Mouse (Mus musculus) kidney, postnatal 0 days (tissue): ENCODE results near the gene Tmem151b. TPM values are rescaled to one million over a fixed set of nuclear protein-coding genes. Genes with fewer than 3 reads are reported as not detected.
A peak's percentile ranks its signal among the peaks of the same experiment; 100 is the strongest.

Source experiments
- ATAC-seq: fragments of 200-750 bp; cut with Nextera tagmentation; replicated peaks from 2 replicates; pipeline ENCODE4 v1.8.0; 2017; ENCODE audit warnings: low read depth, moderate number of reproducible peaks, moderate TSS enrichment, moderate library complexity; ENCODE audit not compliant: low FRiP score
- DNase-seq: peaks from one replicate; pipeline ENCODE4 v3.0.0-alpha.2; 2016; ENCODE audit warnings: low spot score
- H3K27ac ChIP-seq: fragments of 300-500 bp; sonication (generic); 2 replicates; pipeline ENCODE4 v1.5.1; 2014; ENCODE audit warnings: mild to moderate bottlenecking
- H3K27me3 ChIP-seq: fragments of 300-500 bp; sonication (generic); 2 replicates; pipeline ENCODE4 v1.6.1; 2014; ENCODE audit warnings: low read length, mixed read lengths; ENCODE audit not compliant: insufficient read depth
- H3K36me3 ChIP-seq: fragments of 300-500 bp; sonication (generic); 2 replicates; pipeline ENCODE4 v1.6.1; 2014; ENCODE audit warnings: low read length, mixed read lengths; ENCODE audit not compliant: insufficient read depth
- H3K4me1 ChIP-seq: fragments of 300-500 bp; sonication (generic); replicated peaks from 2 replicates; pipeline ENCODE4 v1.6.1; 2014; ENCODE audit warnings: antibody characterized with exemption, low read length, mixed read lengths; ENCODE audit not compliant: insufficient read depth
- H3K4me2 ChIP-seq: fragments of 300-500 bp; sonication (generic); 2 replicates; pipeline ENCODE4 v1.6.1; 2014; ENCODE audit warnings: mild to moderate bottlenecking, low read length, moderate library complexity, mixed read lengths
- H3K4me3 ChIP-seq: fragments of 300-500 bp; sonication (generic); replicated peaks from 2 replicates; pipeline ENCODE4 v1.5.1; 2014; ENCODE audit warnings: low read depth, low read length
- H3K9ac ChIP-seq: fragments of 300-500 bp; sonication (generic); 2 replicates; pipeline ENCODE4 v1.6.1; 2014; ENCODE audit warnings: low read depth, low read length
- H3K9me3 ChIP-seq: fragments of 300-500 bp; sonication (generic); replicated peaks from 2 replicates; pipeline ENCODE4 v1.6.1; 2016; ENCODE audit warnings: low read length, inconsistent platforms, mixed read lengths
- CTCF ChIP-seq: IDR thresholded peaks from 2 replicates; pipeline ENCODE4 v1.5.1; 2016; ENCODE audit warnings: antibody characterized with exemption, low read depth, mild to moderate bottlenecking, moderate library complexity
- WGBS: fragments of 180-500 bp; shearing (Covaris S2); extraction: QIAGEN DNeasy Blood & Tissue Kit; methylation state at CpG from one replicate; pipeline ENCODE4 v1.1.7; 2014; 5-methylcytosine and 5-hydroxymethylcytosine counted together
- polyA plus RNA-seq: library from polyadenylated mRNA; unstranded; fragments of >200 nt; fragmentation: Nextera tagmentation; extraction: Ambion mirVana; gene quantifications from 2 replicates; pipeline ENCODE4 v1.2.1, GENCODE M21; 2015

Tmem151b gene
- polyA plus RNA-seq, 1 experiment from 2014 or later = 1.5 TPM

GRCm38 (mm10) chr17:45559732-45560525 is 10.5 kb upstream of the Tmem151b start:
- 0 out of 2 replicates have a peak, but pooled peaks cover 3% of the 10 kb centered on the region for H3K36me3 ChIP-seq
- no peak overlapping the region for H3K4me3 ChIP-seq
- no peak for DNase-seq
- peaks cover 12% of the 10 kb centered on the region for H3K4me1 ChIP-seq
- H3K27me3 ChIP-seq = no peaks in the 10 kb centered on the region
- no peak overlapping the region for H3K4me2 ChIP-seq
- ATAC-seq = no peak
- no peak for TF ChIP-seq CTCF
- WGBS = 86% methylated on average over 15 of the region's 15 CpGs
- H3K27ac ChIP-seq = no peak overlapping the region
- no peaks in the 10 kb centered on the region for H3K9me3 ChIP-seq
- H3K9ac ChIP-seq = no peak overlapping the region

- Histone ChIP-seq H3K27me3 (no peaks in the 10 kb centered on the region), H3K4me2 (0 out of 2 replicates have a peak overlapping the region, but pooled peaks have one; percentile 92), H3K36me3 (0 out of 2 replicates have a peak, but pooled peaks cover 3% of the 10 kb centered on the region), H3K4me1 (peaks cover 4% of the 10 kb centered on the region; the same call in 1 of the 2 replicates), H3K4me3 (no peak overlapping the region), H3K27ac (no peak overlapping the region), H3K9me3 (no peaks in the 10 kb centered on the region), H3K9ac (no peak overlapping the region)
- ATAC-seq (no peak), DNase-seq (no peak)
- no peak for TF ChIP-seq CTCF
- WGBS = 66% methylated on average over 16 of the region's 16 CpGs
These were observed 8.8 kb upstream of the Tmem151b start for GRCm38 (mm10) chr17:45557998-45558862.

- no peak overlapping the region for H3K27ac ChIP-seq
- no peaks in the 10 kb centered on the region for H3K27me3 ChIP-seq
- H3K9ac ChIP-seq = no peak overlapping the region
- peaks cover 4% of the 10 kb centered on the region; the same call in 1 of the 2 replicates for H3K4me1 ChIP-seq
- WGBS = 58% methylated on average over 6 of the region's 7 CpGs
- no peaks in the 10 kb centered on the region for H3K9me3 ChIP-seq
- ATAC-seq (no peak), DNase-seq (no peak)
- no peak for TF ChIP-seq CTCF
- H3K36me3 ChIP-seq = 0 out of 2 replicates have a peak, but pooled peaks cover 3% of the 10 kb centered on the region
- no peak overlapping the region for H3K4me3 ChIP-seq
- H3K4me2 ChIP-seq = 0 out of 2 replicates have a peak overlapping the region, but pooled peaks have one; percentile 92
These were observed 7.9 kb upstream of the Tmem151b start for GRCm38 (mm10) chr17:45557246-45557824.

GRCm38 (mm10) chr17:45556514-45557245 is 7.2 kb upstream of the Tmem151b start:
- 66% methylated on average over 3 of the region's 3 CpGs for WGBS
- no peak overlapping the region for H3K9ac ChIP-seq
- peaks cover 4% of the 10 kb centered on the region; the same call in 1 of the 2 replicates for H3K4me1 ChIP-seq

GRCm38 (mm10) chr17:45556107-45556489 is 6.6 kb upstream of the Tmem151b start:
- Histone ChIP-seq H3K27me3 (no peaks in the 10 kb centered on the region), H3K4me3 (peak overlapping the region; percentile 57), H3K4me2 (peak overlapping the region; percentile 92), H3K4me1 (peaks cover 4% of the 10 kb centered on the region; the same call in 1 of the 2 replicates), H3K36me3 (0 out of 2 replicates have a peak, but pooled peaks cover 3% of the 10 kb centered on the region), H3K9me3 (no peaks in the 10 kb centered on the region), H3K27ac (no peak overlapping the region), H3K9ac (peak overlapping the region; percentile 66)
- ATAC-seq (no peak), DNase-seq (no peak)
- TF ChIP-seq CTCF = no peak
- WGBS = 4% methylated on average over 14 of the region's 14 CpGs

More at GRCm38 (mm10) chr17:45556514-45557245, 7.2 kb upstream of the Tmem151b start:
- no peak overlapping the region for H3K27ac ChIP-seq
- no peak for ATAC-seq
- DNase-seq = no peak
- H3K36me3 ChIP-seq = 0 out of 2 replicates have a peak, but pooled peaks cover 3% of the 10 kb centered on the region
- H3K27me3 ChIP-seq = no peaks in the 10 kb centered on the region
- peak overlapping the region; percentile 57 for H3K4me3 ChIP-seq
- H3K9me3 ChIP-seq = no peaks in the 10 kb centered on the region
- no peak for TF ChIP-seq CTCF
- peak overlapping the region; percentile 92 for H3K4me2 ChIP-seq
